Mouse (Mus musculus) embryo, embryonic 9.5 days (tissue): ENCODE results near the gene Nadk2.

ENCODE experiments used
- DNase-seq: peaks from one replicate; pipeline ENCODE4 v3.0.0-alpha.2; 2017; ENCODE audit errors: extremely low spot score

Nadk2 gene

GRCm38 (mm10) chr15:9131499-9131888, 60.4 kb downstream of the Nadk2 start:
- no peak for DNase-seq

GRCm38 (mm10) chr15:9132693-9133443, 61.8 kb downstream of the Nadk2 start:
- no peak for DNase-seq

GRCm38 (mm10) chr15:9134891-9135507, 63.9 kb downstream of the Nadk2 start:
- no peak for DNase-seq

- peak; percentile 14 for DNase-seq
Measured at GRCm38 (mm10) chr15:9139447-9139846, 68.4 kb downstream of the Nadk2 start.

GRCm38 (mm10) chr15:9140252-9140680, 69.2 kb downstream of the Nadk2 start, which contains the start of gene Lmbrd2:
Gene Lmbrd2, plus strand, starts transcription at chr15:9140550.
- DNase-seq = peak; percentile 97

- no peak for DNase-seq
Measured at GRCm38 (mm10) chr15:9140684-9141171, 69.7 kb downstream of the Nadk2 start.

- DNase-seq = no peak
Measured at GRCm38 (mm10) chr15:9155325-9155724, 84.3 kb downstream of the Nadk2 start, which contains the start of gene Skp2. Gene Skp2, minus strand, starts transcription at chr15:9155425.
